Mouse (Mus musculus): ENCODE results near the gene Plekhg6.

GRCm38 (mm10) chr6:125314231-125314563 is 66.4 kb downstream of the Plekhg6 start:
- TF ChIP-seq CTCF (IDR thresholded peaks at IDR 0.05; ENCODE audit: low read depth, low read length) (no peak), POLR2AphosphoS5 (IDR thresholded peaks at IDR 0.05; ENCODE audit: insufficient replicate concordance, low read depth, low read length) (no peak), TAL1 (conservative IDR thresholded peaks at IDR 0.05; ENCODE audit: low read depth, low read length) (no peak)
